Mouse (Mus musculus): Measurements from ENCODE around the gene Itsn1. TPM values are rescaled to one million over a fixed set of nuclear protein-coding genes. Genes with fewer than 3 reads are reported as not detected.
A peak's percentile ranks its signal among the peaks of the same experiment; 100 is the strongest.

Gene Itsn1
- total RNA-seq, 2 experiments from 2014 or later = 41.0 to 41.2 TPM

GRCm38 (mm10) chr16:91931078-91932013 is 202.3 kb downstream of the Itsn1 start:
- intact Hi-C loops (cut with DNase I) = loop anchor here (5.0 kb wide), 1 partner anchor 546 kb away; no protein-coding TSS in a partner anchor
- DNase-seq = peak; percentile 94 to 95

GRCm38 (mm10) chr16:91932082-91932690 is 203.1 kb downstream of the Itsn1 start:
- no peak for DNase-seq
- intact Hi-C loops (cut with DNase I) = loop anchor here (5.0 kb wide), 1 partner anchor 545 kb away; no protein-coding TSS in a partner anchor

- intact Hi-C loops (cut with DNase I) = loop anchor here (5.0 kb wide), 1 partner anchor 544 kb away; no protein-coding TSS in a partner anchor
Observed at GRCm38 (mm10) chr16:91932843-91933518, 203.9 kb downstream of the Itsn1 start.

GRCm38 (mm10) chr16:91935108-91935507 is 206.0 kb downstream of the Itsn1 start:
- intact Hi-C loops (cut with DNase I) = loop anchor here (2.0 kb wide), 1 partner anchor 88 kb away; no protein-coding TSS in a partner anchor

More at GRCm38 (mm10) chr16:91932843-91933518, 203.9 kb downstream of the Itsn1 start:
- DNase-seq = no peak

GRCm38 (mm10) chr16:91935726-91936125 is 206.6 kb downstream of the Itsn1 start:
- intact Hi-C loops (cut with DNase I) = loop anchor here (1.0 to 2.0 kb wide), 4 partner anchors 87 to 351 kb away; partner anchors contain the start of genes Gm49711, Mrps6 and Slc5a3
- DNase-seq = no peak

More at GRCm38 (mm10) chr16:91935108-91935507, 206.0 kb downstream of the Itsn1 start:
- DNase-seq = peak; percentile 49 to 71

GRCm38 (mm10) chr16:91936340-91937030 is 207.4 kb downstream of the Itsn1 start:
- DNase-seq = peak; percentile 86 to 92

GRCm38 (mm10) chr16:91937281-91937680 is 208.2 kb downstream of the Itsn1 start:
- no peak for DNase-seq
- intact Hi-C loops (cut with DNase I) = loop anchor here (2.0 kb wide), 1 partner anchor 122 kb away; the partner anchor contains the start of genes Gm49711, Mrps6 and Slc5a3

More at GRCm38 (mm10) chr16:91936340-91937030, 207.4 kb downstream of the Itsn1 start:
- intact Hi-C loops (cut with DNase I) = loop anchor here (1.0 to 2.0 kb wide), 3 partner anchors 122 to 350 kb away; partner anchors contain the start of genes Gm49711, Mrps6 and Slc5a3

GRCm38 (mm10) chr16:91938141-91938540 is 209.1 kb downstream of the Itsn1 start:
- no peak for DNase-seq
- intact Hi-C loops (cut with DNase I) = no loop called here

- DNase-seq = no peak
- intact Hi-C loops (cut with DNase I) = no loop called here
Observed at GRCm38 (mm10) chr16:91940726-91941125, 211.6 kb downstream of the Itsn1 start.

GRCm38 (mm10) chr16:91942201-91942600 is 213.1 kb downstream of the Itsn1 start:
- DNase-seq = no peak
- intact Hi-C loops (cut with DNase I) = no loop called here

- intact Hi-C loops (cut with DNase I) = no loop called here
- DNase-seq = peak; percentile 53 to 56
Observed at GRCm38 (mm10) chr16:91946261-91946660, 217.2 kb downstream of the Itsn1 start.

GRCm38 (mm10) chr16:91947093-91947492 is 218.0 kb downstream of the Itsn1 start:
- intact Hi-C loops (cut with DNase I) = no loop called here
- no peak for DNase-seq

- DNase-seq = no peak
- intact Hi-C loops (cut with DNase I) = no loop called here
Observed at GRCm38 (mm10) chr16:91953967-91954366, 224.9 kb downstream of the Itsn1 start.

GRCm38 (mm10) chr16:91954766-91955165 is 225.7 kb downstream of the Itsn1 start:
- no peak for DNase-seq
- intact Hi-C loops (cut with DNase I) = no loop called here

GRCm38 (mm10) chr16:91962204-91962893 is 233.3 kb downstream of the Itsn1 start:
- intact Hi-C loops (cut with DNase I) = no loop called here
- peak; percentile 35 to 36 for DNase-seq

- intact Hi-C loops (cut with DNase I) = no loop called here
- no peak for DNase-seq
Observed at GRCm38 (mm10) chr16:91962894-91963555, 233.9 kb downstream of the Itsn1 start.

- intact Hi-C loops (cut with DNase I) = no loop called here
- no peak for DNase-seq
Observed at GRCm38 (mm10) chr16:91963556-91963900, 234.4 kb downstream of the Itsn1 start.

- DNase-seq = no peak
- intact Hi-C loops (cut with DNase I) = loop anchor here (5.0 kb wide), 2 partner anchors 53 to 93 kb away; partner anchors contain the start of genes Gm49711, Mrps6 and Slc5a3
Observed at GRCm38 (mm10) chr16:91964308-91965178, 235.5 kb downstream of the Itsn1 start.

Measured in heart, postnatal 10 days (tissue).